Mouse (Mus musculus) right cerebral cortex, postnatal 10 days (tissue): ENCODE results near the gene Runx1.

Source experiments
- DNase-seq, 2 experiments: peaks; one replicate each; pipeline ENCODE4 v3.0.0; 2021; ENCODE audit warnings: low spot score in 2 of 2

Runx1 gene

DNA sequence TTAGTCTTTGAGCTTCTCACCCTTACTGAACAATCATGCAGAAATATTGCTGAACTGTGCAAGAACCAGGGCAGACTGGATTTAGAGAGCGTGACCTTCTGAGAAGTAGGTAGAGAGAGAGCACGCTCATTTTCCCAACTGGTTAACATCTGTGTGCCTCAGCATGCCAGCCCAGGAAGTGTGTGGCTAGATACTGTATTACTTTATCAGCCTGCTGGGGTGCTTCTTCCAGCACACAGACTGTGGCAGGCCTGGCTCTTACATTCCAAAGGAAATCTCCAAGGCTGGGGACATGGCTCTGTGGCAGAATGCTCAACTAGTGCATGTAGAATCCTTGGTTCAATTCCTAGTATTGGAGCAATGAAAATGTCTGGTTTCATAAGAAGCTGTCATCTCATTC is 78.9 kb downstream of the Runx1 start:
- DNase-seq = no peak

DNA sequence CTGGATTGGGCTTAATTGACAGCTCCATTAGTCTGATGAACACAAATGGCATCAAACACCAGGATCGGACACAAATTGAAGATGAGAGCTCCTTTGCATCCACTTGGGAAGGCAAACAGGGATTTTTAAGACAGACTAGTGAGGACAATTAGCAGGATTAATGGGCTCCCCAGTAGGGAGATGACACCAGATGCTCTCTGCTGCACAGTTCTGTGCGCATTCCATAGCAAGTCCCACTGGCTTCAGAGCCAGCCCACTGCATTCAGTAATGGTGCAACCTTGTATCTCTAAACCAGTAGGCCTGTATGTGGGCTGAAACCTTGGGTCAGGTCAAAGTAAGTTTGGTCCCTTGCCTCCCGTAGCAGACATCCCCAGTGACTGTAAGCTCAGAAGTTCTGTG is 80.7 kb downstream of the Runx1 start:
- no peak for DNase-seq

DNA sequence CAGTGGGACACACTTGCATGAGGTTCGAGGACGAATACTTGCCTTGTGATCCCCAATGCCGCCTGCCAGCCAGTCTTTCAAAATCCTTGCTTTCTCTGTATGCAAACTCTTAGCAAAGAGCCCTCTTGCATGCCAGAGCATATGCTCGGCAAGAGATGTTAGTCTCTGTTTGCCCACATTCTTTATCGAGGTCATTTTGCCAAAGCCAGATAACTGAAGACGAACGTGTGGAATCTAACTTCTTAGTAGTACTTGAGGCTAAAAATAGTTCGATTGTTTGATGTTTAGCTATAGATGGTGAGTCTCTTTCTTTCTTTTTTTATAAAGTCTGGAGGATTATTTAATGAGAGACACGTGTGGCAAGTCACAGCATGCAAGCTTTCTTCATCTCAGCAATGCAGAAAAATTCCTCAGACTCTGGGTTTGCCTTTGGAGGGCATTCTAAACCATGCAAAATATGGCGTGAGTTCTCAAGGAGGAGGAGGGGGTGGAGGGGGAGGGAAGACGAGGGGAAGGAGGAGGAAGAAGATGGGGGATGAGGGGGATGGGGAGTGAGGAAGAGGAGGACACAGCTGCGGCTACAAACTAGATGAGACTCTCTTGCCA is 81.7 kb downstream of the Runx1 start:
- no peak for DNase-seq

DNA sequence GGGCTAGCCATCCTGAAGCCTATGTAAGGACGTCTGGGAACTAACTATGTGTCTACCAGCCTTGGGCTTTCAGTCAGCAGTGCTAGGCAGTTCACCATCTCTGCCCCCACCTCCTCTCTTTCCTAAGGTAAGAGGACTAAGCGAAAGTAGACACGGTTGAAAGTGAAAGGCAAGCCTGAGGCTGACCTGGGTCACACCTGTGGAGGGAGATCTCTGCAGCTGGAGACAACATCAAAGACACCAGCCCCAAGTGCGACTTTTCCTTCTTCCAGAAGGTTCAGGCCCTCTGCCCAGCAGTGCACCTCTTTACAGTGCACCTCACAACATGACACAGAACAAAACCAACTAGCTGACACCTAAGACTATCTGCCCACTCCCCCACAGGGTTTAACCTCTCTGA is 82.2 kb downstream of the Runx1 start:
- DNase-seq = no peak

DNA sequence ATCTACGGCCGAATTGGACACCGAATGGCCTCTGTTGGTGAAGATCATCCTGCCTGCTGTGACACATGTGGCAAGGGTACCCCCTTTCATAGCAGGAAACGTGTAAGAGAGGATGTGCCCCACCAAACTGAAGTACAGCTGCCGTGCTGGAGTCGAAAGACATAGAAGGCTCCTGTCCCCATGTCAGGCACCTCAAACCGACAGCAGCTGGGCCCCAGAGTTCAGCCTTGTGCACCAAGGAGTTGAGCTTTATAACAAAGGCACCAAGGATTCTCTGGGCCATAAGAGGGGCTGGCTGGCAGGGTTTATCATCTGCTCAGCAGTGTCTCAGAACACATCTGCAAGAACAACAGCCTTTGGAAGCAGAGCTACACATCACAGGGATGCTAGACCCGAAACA is 84.6 kb downstream of the Runx1 start:
- no peak for DNase-seq

DNA sequence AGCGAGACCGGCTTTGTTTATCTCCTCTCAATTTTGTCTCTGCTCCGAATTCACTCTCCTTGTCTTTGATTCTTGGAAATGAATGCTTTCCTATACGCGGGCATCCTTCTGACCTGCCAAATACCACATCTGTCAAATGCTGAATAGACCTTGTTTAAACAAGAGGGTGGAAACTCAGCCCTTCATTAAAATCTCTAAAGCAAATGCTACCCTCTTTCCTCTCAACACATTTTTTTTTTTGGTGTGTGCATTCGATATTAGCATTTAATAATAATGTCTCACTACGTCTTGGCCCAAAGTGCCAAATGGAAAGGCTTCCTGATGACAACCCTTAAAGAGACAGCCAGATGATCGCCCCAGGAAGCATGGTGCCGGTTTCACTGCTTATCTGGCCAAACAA is 85.4 kb downstream of the Runx1 start:
- no peak for DNase-seq

DNA sequence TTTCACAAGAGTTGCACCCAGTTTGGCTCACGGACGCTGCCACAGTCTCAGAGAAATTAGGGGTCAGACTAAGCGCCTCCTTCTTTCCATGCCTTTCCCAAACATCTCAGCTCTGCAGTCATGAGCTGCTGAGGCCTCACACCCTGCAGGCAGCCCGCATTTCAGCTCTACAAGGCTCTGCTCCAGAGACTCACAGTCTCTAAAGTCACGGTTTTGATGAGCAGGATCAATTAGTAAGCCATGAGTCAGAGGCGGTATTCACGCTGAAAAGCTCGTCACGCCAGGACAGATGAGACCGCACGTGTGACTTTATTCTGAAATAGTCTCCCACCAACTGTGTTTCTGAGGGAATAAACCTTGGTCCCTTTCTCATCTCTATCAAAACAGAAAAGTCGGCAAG is 86.0 kb downstream of the Runx1 start:
- no peak for DNase-seq

DNA sequence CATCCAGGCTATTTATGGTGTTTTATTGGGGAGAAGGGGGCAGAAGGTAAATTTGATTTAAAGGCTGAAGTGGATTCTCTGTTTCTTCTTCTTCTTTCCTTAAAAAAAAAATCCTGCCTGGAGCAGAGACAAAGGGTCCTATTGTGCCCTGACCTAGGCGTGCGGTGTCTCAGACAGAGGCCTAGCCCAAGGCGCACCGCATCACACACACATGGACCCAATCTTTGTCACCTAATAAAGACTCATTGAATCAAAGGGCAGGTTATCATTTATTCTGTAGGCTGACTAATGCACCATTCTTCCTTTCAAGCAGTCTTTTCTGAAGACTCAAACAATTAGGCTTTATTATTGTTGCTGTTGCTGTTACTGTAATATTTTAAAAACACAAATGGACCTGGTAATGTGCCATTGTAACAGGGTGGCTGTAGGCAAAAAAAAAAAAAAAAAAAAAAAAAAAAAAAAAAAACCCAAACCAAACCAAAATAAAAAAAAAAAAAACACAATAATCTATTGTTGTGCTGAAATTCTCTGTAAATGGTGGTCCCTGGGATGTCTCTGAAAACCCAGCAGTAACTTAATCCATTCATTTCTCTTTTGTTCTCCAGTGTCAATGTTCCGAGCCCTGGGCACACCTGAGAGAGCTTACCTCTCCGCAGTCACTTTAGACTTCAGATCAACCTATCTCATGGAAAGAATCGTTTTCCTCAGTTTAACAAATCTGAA is 86.7 kb downstream of the Runx1 start:
- DNase-seq = no peak

DNA sequence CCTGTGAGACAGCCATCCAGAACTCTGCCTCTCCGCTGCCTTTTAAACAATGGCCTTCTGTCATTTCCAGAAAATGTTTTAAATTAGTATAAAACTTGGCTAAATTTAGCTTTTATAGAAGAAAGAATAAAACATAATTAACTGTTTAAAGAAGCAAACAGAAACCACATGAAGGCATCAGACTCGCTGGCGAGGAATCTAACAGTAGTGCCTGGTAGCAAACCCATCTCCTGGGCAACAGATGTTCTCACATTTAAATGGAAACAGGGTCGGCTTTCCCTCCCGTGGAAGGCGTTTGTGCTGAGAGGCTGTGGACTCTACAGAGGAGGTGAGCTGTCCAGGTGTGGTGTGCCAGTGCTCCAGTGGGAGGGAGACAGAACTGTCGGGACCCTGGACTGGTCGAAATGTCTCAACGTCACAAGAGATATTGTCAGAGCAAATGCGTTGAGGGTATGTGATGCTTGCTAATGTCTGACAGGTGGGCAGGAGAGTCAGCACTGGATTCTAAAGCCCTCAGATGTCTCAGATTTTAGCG is 87.4 kb downstream of the Runx1 start:
- peak; percentile 32 to 35 for DNase-seq

DNA sequence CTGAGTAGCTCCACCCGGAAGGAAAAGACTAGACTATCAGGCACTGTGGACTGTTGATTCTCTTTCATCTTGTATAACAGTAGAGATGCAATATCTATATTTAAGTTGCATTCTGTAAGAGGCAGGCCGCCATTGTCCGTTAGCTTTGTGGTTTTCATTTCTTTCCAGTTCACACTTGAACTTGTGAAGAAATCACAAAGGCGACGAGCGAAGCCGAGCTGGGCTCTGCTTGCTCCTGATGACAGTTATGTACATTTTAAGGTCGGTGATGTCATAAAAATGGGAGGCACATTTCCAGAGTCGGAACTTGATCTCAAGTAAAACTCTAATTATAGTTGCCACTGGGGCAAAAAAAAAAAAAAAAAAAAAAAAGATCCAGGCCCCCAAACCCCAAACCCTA is 99.1 kb downstream of the Runx1 start:
- DNase-seq = no peak

DNA sequence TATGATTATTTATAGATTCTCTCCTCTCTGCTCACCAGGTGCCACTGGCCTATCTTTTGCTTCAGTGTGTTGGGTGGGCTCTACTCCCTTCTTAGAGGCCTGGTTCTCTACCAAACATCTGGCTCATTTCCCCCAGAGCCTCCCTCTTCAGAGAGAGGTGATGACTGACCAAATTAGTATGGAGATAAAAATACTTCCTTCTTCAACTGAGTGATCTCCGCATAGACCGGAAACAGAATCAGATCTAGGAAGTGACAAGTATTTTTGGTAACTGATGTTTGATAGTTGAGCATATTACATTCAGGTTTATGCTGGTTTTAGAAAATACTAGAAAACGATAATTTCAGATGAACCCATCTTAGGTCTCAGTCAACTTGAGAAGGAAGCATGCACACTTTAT is 101.4 kb downstream of the Runx1 start:
- no peak for DNase-seq

DNA sequence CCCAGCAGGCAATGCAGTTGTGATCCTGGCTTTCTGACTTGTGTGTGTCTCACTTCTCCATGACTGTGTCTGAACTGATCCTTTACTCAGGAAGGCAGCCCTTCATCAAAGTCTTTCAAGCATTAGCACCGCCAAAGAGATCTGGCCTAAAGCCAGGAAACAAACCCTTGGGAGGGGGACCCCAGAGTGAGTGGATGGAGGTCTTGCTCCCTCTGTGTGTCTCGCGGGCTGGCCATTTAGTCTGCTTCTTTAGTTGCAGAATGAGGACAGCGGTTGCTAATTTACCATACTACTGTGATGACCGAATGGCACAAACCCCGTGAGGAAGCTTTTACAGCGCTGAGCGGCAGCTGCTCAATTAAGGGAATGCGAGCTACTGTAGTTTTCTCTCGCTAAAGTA is 105.3 kb downstream of the Runx1 start:
- peak in 1 of 2 experiments; percentile 29 for DNase-seq

DNA sequence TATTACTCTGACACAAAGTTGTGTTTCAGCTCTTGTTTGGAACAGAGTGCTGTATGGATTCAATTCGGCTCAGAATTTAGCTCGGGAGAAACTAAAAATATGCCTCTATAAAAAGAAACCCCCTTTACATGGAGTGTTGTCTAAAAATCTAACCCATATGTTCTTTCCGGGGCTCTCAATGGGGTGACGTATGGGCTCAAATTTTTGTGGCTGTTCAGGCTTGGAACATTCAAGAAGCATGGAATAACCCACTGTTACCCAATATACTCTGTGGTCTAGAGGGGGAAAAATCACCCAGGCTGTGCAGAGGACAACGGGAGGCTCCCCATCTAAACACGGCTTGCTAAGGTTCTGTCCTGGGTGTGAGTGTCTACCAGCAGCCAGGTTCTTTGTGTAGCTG is 106.2 kb downstream of the Runx1 start:
- peak in 1 of 2 experiments; percentile 57 for DNase-seq

DNA sequence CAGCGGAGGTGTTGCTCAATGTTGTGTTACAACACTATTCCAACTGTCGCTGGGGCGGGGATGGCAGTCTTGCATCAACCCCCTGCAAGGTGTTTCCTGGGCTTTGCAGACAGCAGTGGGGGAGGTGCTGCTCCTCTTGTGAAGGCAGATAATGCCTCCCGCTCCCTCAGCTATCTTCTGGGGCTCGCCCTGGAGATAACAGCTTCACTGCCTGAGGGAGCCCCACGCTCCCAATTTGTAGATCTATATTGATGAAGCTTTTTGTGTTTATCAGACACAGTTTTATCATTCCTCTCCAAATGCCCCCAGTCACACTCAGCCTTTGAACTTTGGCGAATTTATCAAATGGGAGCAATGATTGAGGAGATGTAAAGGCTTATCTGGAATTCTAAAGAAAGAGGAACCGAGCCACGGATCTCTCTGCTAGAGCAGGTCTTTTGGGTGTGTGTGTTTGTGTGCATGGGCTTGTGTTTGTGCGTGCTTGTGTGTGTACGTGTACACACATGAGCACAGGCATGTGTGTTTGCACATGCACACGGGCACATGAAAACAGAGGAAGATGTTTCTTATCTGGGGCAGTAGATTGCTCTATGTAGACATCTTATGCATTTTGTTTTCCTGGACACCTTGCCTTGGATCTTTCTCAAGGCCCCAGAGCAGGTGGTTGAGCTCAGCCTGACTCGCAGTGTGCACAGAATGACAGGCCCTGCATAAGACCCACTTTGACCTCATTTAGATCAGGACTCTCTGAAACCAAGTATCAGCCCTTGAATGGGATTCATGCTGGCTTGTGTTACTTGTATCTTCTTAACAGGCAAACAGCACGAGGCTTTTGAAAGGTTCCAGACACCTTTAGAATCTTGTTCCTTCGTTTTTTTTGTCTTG is 110.1 kb downstream of the Runx1 start:
- DNase-seq = peak; percentile 47 to 49

DNA sequence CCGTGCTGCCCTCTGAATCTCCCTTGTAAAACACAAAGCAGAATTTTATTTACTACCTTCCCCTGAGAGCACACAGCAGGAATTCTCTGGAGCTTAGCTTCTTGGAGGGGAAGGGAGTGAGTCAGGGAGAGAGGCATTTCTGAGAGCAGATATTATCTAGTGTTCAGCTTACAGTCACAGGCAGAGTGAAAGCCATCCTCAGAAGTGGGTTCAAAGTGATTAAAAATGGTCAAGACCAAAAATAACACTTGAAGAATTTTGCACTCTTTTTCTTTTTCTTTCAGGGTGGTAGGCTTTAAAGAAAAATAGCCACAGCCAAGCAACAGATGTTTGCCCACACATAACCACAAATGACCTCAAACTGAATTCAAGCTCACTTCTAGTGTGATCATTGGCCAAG is 115.8 kb downstream of the Runx1 start:
- DNase-seq = no peak

DNA sequence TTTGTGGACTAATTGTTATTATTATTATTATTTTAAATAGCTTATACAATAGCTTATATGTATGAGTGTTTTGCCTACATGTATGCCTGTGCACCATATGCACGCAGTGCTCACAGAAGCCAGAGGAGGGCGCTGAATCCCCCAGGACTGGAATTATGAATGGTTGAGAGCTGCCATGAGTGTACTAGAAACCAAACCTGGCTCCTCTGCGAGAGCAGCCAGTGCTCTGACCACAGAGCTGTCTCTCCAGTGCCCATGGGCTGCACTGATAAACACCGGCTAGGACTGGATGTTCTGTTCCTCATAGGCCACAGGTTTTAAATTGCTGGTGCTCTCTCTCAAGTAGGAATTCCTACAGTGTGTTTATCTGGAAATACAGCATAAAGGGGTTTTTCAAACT is 117.2 kb downstream of the Runx1 start:
- DNase-seq = peak in 1 of 2 experiments; percentile 18

DNA sequence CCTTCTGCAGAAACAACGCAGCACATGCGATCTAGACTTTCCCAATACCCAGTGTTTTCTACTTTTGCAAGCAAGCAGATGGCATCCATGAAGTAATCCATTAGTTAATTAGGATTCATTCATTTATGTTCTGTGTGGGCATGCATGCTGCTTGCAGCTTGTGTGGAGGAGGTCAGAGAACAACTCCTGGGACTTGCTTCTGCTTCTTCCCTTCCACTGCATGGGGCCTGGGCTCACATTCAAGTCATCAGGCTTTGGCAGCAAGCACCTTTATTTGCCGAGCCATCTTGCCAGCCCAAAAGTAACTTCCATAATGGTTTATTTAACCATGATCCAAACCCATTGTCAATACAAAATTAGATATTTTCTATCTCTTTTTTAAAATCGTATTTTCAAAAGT is 118.2 kb downstream of the Runx1 start:
- DNase-seq = peak in 1 of 2 experiments; percentile 38

DNA sequence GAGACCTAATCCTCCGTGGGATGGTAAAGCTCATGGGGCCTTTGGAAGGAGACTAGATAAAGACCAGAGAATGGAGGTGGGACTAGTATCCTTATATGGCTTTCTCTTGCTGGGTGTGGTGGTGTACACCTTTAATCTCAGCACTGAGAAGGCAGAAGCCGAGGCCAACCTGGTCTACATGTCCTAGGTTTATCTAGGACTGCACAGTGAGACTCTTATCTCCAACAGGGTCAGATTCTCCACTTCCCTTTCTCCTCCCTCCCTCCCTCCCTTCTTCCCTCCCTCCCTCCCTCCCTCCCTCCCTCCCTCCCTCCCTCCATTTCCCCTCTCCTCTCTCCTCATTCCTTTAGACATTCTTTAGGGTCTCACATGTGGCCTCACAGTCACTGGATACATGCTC is 118.8 kb downstream of the Runx1 start:
- no peak for DNase-seq

DNA sequence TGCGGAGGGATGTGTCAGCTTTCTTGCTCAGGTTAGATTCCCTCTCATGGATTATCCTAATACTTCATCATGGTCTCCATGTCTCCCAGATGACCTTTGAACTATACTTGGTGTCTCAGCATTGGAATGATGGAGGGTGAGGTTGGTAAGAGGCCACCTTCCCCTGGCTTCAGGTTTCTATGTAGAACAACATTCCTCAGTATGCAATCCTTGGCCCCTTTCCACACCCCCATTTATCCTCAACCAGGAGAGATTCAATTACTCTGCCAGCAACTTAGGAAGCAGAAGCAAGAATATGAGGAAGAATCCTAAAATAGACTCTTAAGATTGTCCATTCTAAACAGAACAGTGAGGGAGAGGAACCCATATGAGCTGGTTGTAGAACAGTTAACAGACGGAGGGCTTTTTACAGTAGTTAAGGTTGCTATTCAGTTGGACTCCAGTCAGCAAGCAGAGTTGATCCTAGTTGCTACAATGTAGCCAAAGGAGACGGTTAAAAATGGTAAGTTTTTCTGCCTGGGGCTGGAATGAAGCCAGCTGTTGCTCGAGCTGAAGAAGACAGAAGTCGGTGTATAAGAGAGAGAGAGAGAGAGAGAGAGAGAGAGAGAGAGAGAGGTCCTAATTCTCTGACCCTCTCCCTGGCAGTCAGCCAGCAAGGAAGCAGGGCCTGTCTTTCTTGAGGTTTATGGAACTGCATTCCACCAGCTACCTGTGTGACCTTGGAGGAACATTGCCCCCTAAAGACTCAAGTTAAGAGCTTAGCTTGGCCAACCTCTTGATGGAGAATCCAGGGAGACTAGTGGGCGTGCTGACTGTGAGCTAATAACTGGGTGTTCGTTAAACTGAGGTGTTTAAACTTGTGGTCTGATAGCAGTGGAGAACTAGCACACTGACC is 120.1 kb downstream of the Runx1 start:
- peak in 1 of 2 experiments; percentile 39 for DNase-seq

DNA sequence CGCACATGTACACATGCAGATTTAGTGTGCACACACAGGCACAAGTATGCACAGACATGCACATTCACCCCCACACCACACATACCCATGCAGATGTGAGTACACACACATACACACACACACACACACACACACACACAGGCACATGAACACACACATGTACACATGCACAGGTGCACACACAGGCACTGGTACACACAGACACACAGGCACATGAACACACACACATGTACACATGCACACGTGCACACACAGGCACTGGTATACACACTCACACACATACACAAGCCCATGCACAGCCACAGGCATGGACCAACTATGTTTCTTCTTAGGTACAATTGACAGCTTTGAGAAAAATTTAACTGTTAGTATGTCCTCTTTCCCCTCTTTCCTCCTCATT is 122.1 kb downstream of the Runx1 start:
- no peak for DNase-seq
